Mouse (Mus musculus): ENCODE measurements around the gene Bex4.

Gene Bex4

GRCm38 (mm10) chrX:136170625-136171024, 31.8 kb downstream of the Bex4 start:
- H3K27me3 ChIP-seq (ENCODE audit: control insufficient read depth, insufficient read depth, low read length, poor library complexity, severe bottlenecking): no peaks in the 10 kb centered on the region
- H3K36me3 ChIP-seq (ENCODE audit: control insufficient read depth, insufficient read depth, low read length, poor library complexity, severe bottlenecking): no peaks in the 10 kb centered on the region
- no peak for DNase-seq (ENCODE audit: low read depth, low spot score)

- H3K36me3 ChIP-seq (ENCODE audit: control insufficient read depth, insufficient read depth, low read length, poor library complexity, severe bottlenecking): no peaks in the 10 kb centered on the region
- H3K27me3 ChIP-seq (ENCODE audit: control insufficient read depth, insufficient read depth, low read length, poor library complexity, severe bottlenecking): no peaks in the 10 kb centered on the region
- DNase-seq (ENCODE audit: low read depth, low spot score): no peak
Observed at GRCm38 (mm10) chrX:136171189-136172117, 32.7 kb downstream of the Bex4 start.

DNA sequence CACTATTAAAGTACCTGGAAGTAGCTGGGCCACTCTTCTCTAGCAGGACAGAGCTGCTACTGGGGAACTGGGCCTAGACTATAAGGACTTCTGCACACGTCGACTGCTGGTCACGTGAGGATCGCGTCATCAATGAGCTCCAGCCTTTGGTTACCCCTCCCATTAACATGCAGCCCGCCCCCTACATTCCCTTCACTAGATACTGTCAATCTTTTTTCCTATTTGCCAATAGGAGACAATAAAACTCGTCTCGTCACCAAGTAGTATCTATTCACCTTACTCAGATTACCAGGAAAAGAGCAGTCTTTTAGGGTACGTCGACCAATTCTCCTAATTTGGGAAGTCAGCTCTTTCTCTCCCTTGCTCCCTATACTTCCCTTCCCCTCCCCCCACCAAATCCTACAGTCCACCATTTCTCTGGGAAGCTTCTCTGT, 33.3 kb downstream of the Bex4 start, which contains the start of gene Tceal8:
Tceal8 (minus strand) TSS at position 225 of the 434 bp plus-strand sequence.
- DNase-seq (ENCODE audit: low read depth, low spot score): peak; percentile 30
- Histone ChIP-seq H3K27me3 (ENCODE audit: control insufficient read depth, insufficient read depth, low read length, poor library complexity, severe bottlenecking) (no peaks in the 10 kb centered on the region), H3K36me3 (ENCODE audit: control insufficient read depth, insufficient read depth, low read length, poor library complexity, severe bottlenecking) (no peaks in the 10 kb centered on the region)

GRCm38 (mm10) chrX:136172786-136173185, 34.0 kb downstream of the Bex4 start:
- H3K27me3 ChIP-seq (ENCODE audit: control insufficient read depth, insufficient read depth, low read length, poor library complexity, severe bottlenecking): no peaks in the 10 kb centered on the region
- no peaks in the 10 kb centered on the region for H3K36me3 ChIP-seq (ENCODE audit: control insufficient read depth, insufficient read depth, low read length, poor library complexity, severe bottlenecking)
- no peak for DNase-seq (ENCODE audit: low read depth, low spot score)

GRCm38 (mm10) chrX:136180897-136181553, 42.2 kb downstream of the Bex4 start:
- Histone ChIP-seq H3K27me3 (ENCODE audit: control insufficient read depth, insufficient read depth, low read length, poor library complexity, severe bottlenecking) (no peaks in the 10 kb centered on the region), H3K36me3 (ENCODE audit: control insufficient read depth, insufficient read depth, low read length, poor library complexity, severe bottlenecking) (no peaks in the 10 kb centered on the region)
- DNase-seq (ENCODE audit: low read depth, low spot score): no peak

DNA sequence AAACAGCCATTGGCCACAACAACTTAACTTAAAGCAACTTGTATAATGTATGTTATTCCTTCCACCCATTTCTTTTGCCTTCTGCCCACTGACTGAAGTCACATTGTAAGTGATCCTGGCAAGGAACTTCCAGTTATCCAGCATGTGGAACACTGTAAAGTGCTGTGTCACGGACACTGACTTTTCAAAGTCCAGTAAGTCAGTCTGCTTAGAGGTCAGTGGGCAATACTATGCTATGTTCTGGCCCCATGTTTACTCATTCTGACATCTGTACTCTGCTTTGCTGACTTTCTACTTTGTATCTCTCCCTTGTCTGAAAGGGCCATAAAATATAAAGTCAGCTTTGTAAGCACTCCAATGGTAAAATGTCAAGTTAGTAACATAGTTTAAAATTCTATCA, 44.3 kb downstream of the Bex4 start:
- no peaks in the 10 kb centered on the region for H3K27me3 ChIP-seq (ENCODE audit: control insufficient read depth, insufficient read depth, low read length, poor library complexity, severe bottlenecking)
- H3K36me3 ChIP-seq (ENCODE audit: control insufficient read depth, insufficient read depth, low read length, poor library complexity, severe bottlenecking): no peaks in the 10 kb centered on the region
- no peak for DNase-seq (ENCODE audit: low read depth, low spot score)
